Mouse (Mus musculus) monocyte, adult 5-6 weeks (primary cell): ENCODE results near the gene Gnai3. TPM values are rescaled to one million over a fixed set of nuclear protein-coding genes. Genes with fewer than 3 reads are reported as not detected.

ENCODE experiments used
- ATAC-seq: fragments of 153-309, 156-312 bp; replicated peaks from 2 replicates; pipeline ENCODE4 v1.8.0; 2017; ENCODE audit warnings: mild to moderate bottlenecking; ENCODE audit not compliant: low TSS enrichment, insufficient number of reproducible peaks, severe bottlenecking, poor library complexity, low FRiP score
- total RNA-seq: library from RNA; stranded (forward); fragments of 200-1000, 200-491, 200-594 nt; gene quantifications from 3 replicates; pipeline ENCODE4 v1.2.3, GENCODE M21; 2017

Gnai3 gene
- total RNA-seq, result 156 to 172 TPM (median 164 TPM) in 3 replicates

- ATAC-seq, result peak; percentile 94
Measured at GRCm38 (mm10) chr3:108145534-108146445, at the start of gene Gnai3. Gene Gnai3, minus strand, starts transcription at chr3:108146146.

GRCm38 (mm10) chr3:108195287-108195686, 49.3 kb upstream of the Gnai3 start:
- no peak for ATAC-seq

- ATAC-seq, result no peak
Measured at GRCm38 (mm10) chr3:108193686-108194085, 47.7 kb upstream of the Gnai3 start.

GRCm38 (mm10) chr3:108189897-108190296, 44.0 kb upstream of the Gnai3 start:
- no peak for ATAC-seq

DNA sequence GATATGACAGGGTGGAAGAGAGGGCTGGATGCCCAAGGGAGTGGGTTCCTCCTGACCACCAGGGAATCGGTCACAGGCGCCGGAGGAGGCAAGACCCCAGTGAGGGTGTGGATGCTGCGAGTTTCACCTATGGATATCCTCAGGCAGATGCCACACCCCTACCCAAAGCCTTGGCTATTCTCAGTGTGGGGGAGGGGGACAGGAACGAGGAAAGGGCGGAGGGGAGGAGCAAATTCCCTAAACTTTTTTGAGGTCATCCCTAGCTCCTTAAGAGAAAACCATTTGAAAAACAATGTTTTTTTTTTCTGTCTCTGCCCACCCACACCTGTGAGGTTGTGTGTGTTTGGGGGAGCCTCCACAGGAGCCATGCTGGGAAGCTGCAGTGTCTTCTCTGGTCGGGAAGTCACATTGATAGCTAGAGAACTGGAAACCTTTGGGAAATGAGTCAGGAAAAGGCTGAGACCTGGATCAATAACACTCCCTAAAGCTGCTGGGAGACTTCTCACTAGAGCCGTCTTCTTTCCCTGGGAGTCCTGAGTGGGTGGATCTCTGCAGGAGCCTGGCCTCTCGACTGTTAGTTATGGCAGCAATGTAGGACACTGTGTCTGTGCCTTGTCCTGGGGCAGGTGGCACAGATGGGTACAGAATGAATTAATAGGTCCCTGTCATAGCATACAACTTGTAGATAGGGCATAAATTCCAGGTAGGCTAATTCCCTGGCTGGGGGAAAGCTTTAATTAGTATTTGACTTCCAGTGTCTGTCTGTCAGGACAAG, 43.0 kb upstream of the Gnai3 start:
- no peak for ATAC-seq

DNA sequence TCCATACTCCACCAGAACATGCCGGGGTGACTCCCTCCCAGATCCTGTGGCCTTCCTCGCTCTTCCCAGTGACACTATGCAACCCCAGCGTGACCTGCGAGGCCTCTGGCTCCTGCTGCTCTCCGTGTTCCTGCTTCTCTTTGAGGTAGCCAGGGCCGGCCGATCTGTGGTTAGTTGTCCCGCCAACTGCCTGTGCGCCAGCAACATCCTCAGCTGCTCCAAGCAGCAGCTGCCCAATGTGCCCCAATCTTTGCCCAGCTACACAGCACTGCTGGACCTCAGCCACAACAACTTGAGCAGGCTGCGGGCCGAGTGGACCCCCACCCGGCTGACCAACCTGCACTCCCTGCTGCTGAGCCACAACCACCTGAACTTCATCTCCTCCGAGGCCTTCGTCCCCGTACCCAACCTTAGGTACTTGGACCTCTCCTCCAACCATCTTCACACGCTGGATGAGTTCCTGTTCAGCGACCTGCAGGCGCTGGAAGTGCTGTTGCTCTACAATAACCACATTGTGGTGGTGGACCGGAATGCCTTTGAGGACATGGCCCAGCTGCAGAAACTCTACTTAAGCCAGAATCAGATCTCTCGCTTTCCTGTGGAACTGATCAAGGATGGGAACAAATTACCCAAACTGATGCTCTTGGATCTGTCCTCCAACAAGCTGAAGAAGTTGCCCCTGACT, 41.3 kb upstream of the Gnai3 start:
- ATAC-seq, result no peak

DNA sequence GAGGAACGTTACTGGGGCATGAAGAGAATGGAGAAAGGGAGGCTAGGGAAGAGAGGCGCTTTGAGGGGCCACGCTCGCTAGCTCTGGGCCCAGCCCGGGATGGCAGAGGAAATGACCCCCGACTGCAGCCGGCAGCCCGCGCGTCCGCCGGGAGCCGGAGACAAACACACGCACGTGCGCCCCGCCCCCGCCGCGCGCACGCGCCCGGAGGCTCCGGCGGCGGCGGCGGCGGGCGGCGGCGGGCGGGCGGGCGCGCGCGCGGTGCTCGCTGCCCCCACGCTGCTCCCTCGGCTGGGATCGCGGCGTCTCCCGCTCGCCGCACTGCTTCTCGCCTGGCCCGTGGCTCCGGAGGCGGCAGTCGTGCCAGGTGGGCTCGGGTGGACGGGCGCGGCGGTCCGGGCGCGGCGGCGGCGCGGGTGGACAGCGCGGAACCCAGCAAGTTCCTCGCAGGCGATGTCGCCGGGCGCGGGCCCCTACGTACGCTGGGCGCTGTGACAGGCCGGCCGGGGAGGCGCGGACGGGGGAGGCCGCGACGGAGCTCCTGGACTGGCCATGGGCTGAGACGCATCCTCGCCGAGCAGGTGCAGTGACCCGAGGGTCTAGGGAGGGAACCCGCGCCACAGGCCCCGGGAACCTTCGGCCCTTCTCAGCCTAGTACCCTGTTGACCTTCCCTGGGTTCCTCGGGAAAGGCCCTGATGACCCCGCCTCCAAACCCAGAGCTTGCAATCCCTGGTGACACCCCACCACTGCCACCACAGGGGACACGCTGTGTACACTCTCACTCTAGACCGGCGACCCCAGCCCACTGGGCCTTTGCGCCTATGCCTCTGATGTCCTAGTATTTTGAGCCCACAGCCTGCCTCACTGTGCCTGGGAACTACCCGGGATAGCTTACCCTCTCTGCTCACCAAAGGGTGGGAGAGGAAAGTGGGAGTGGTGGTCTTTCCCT, 40.4 kb upstream of the Gnai3 start, which contains the start of gene Amigo1:
Amigo1 (plus strand) TSS at position 238 of the 950 bp plus-strand sequence.
- ATAC-seq, result peak; percentile 23; the same call in 1 of the 2 replicates

DNA sequence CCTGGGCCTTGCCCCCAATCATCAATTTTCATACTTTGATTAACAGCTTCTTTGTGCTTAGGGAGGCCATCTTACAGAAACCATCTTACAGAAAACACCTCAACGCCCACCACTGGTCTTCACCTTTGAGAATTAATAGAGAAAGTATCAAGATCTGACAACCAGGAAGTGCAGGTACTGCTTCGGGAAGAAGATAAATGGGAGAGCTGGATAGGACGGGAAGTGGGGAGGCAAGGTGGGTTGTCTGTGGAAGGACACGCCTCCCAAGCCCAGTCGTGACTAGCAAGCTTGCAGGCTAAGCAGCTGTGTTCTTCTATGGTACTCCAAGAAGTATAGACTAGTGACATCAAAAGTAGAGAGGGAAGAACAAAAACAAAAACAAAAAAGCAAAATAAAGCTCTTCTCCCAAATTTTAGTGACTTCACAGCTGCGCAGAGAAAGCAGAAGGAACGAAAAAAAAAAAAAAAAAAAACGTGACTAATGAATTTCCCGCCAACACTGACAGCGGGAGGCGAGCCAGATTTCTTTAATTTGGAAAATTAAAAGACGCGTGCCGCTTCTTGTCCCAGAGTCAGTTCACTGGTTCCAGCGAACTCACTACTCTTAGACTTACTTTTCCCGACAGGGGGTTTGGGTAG, 39.6 kb upstream of the Gnai3 start:
- ATAC-seq, result no peak

GRCm38 (mm10) chr3:108184742-108185141, 38.8 kb upstream of the Gnai3 start:
- ATAC-seq, result no peak

DNA sequence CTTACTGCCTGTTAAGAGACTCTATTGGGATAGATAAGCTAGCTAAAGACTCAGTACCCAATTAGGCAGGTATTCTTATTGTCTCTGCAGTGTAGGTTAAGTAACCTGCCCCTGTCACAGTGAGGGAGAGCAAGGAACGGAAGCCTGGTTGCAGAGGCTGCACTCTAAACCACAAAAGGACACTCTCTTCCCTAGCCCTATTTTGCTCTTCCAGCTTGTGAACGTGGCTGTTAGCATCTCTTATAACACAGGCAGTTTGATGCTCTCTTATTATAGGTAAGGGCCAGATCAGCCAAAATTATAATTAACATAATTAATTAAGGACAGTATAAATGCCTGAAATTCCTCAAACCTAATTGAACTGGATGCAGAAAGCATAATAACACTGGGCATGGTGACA, 34.6 kb upstream of the Gnai3 start:
- ATAC-seq, result no peak

DNA sequence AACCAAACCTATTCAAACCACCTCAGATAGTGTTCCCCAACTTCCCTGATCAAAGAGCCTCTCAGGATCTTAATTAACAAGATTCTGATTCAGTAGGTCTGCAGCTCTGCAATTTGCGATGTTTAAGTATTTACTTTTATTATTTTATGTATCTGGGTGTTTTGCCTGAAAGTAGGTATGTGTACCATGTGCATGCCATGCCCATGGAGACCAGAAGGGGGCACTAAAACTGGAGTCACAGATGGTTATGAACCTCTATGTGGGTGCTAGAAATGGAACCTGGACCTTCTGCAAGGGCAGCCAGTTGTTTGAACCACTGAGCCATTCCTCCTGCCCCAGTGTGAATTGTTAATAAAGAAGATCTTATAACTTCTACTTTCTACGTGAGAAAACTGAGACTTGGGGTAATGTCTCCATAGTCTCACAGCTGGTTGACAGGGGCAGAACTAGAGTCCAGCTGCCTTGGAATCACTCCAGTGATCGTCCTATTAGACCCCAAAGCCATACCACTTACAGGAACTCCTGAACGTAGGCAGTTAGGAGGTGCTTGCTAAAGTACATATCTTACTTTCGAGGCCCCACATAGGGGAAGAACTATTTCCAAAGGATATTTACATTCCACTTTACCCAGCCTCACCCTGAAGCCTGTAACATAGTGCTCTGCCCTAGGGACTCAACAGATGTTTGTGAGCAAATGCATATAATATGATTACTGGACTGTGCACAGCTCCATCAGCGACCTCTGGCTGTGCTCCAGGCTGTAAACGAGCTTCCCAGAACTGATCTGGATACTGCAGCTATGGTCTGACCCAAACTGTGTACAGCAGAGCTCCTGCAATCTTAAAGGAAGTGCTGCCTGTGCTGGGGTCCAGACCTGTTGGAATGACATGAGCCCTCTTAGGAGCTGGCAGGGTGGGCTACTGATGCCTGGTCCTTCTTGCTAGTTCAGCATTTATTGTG, 33.1 kb upstream of the Gnai3 start:
- no peak for ATAC-seq

DNA sequence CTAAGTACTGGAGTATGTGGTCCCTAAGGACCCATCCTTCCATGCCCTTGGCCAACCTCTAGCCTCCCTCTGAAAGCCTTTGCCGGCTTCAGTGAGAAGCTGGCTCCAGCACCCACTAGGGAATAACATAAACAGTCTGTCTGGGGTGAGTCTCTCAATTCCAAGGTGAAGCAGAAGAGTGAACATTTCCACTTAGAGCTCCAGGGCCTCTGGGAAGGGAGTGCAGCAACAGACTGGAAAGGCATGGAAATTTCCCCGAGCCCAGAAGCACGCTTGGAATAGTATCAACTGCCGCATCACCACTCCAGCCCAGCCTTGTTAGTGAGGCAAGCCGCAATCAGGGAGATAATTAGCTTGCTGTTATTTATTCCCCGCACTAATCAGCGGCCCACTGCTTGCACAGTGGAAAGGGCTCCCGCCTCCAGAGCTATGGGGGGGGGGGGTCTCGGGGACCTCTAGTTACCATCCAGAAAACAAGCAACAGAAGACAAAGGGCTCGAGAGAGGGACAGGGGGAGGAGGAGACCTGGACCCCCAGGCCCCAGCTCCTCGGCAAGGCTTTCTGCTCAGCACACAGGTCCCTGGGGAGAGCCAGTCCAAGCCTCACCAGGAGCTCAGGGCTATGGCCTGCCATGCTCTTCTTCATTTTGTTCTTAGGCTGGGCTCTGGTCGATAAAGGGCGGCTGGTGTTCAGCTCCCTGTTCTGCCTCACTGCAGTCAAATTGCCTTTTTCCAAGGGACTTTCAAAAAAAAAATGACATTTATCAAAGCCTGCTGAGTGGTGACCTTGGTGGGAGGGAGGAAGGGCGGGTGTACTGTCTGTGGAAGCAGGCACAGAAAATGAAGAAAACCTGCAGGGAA, 29.0 kb upstream of the Gnai3 start:
- no peak for ATAC-seq

GRCm38 (mm10) chr3:108169199-108169598, 23.3 kb upstream of the Gnai3 start:
- ATAC-seq, result no peak

- no peak for ATAC-seq
Measured at GRCm38 (mm10) chr3:108167499-108167898, 21.6 kb upstream of the Gnai3 start.

- no peak for ATAC-seq
Measured at GRCm38 (mm10) chr3:108166486-108167211, 20.7 kb upstream of the Gnai3 start.
